Comparison of ENCODE assay signal across 20 mouse cellular contexts in genomic region chr13:48917113-48917599, GRCm38 (mm10).
"Had no signal": no experiment of that assay in that cellular context is flagged by ENCODE, and none has a peak within 500 bp of the region (broad histone marks: within the 10 kb centered on the region; RNA-seq: fewer than 3 reads in every experiment).

No protein-coding gene starts in this region.

- H3K4me1 ChIP-seq: midbrain, embryonic 10.5 days; midbrain, embryonic 12.5 days; neural tube, embryonic 13.5 days; neural tube, embryonic 15.5 days had no signal

- H3K9me3 ChIP-seq: megakaryocyte, embryonic 14.5 days; midbrain, embryonic 10.5 days; midbrain, embryonic 12.5 days; neural tube, embryonic 13.5 days; neural tube, embryonic 15.5 days had no signal

- H3K4me3 ChIP-seq: megakaryocyte, embryonic 14.5 days; midbrain, embryonic 10.5 days; midbrain, embryonic 12.5 days; myocyte; neural tube, embryonic 13.5 days; neural tube, embryonic 15.5 days had no signal

- H3K27me3 ChIP-seq: megakaryocyte, embryonic 14.5 days; midbrain, embryonic 12.5 days; neural tube, embryonic 13.5 days; neural tube, embryonic 15.5 days had no signal

- H3K4me2 ChIP-seq: lung, embryonic 14.5 days; midbrain, embryonic 12.5 days; neural tube, embryonic 13.5 days; neural tube, embryonic 15.5 days had no signal

- ATAC-seq: midbrain, embryonic 16.5 days had no signal

- H3K9ac ChIP-seq: lung, embryonic 14.5 days; midbrain, embryonic 12.5 days; neural tube, embryonic 13.5 days; neural tube, embryonic 15.5 days had no signal

- DNase-seq: lung, adult 18-20 months; lung, embryonic 14.5 days; lung, postnatal 10 days; lung, postnatal 4 days; midbrain, embryonic 14.5 days; retina, postnatal 1 day; right cerebral cortex, adult 18-20 months; right cerebral cortex, postnatal 25 days; right cerebral cortex, postnatal 4 days; spleen, adult 18-20 months; thymus, adult 18-20 months; thymus, postnatal 25 days; thymus, postnatal 4 days had no signal

- H3K27ac ChIP-seq: midbrain, embryonic 10.5 days; midbrain, embryonic 12.5 days; neural tube, embryonic 13.5 days; neural tube, embryonic 15.5 days had no signal
